Mouse (Mus musculus): Measurements from ENCODE around the gene Haus6.

GRCm38 (mm10) chr4:86537972-86538371 is 73.9 kb downstream of the Haus6 start:
- TF ChIP-seq CTCF (IDR thresholded peaks at IDR 0.05; ENCODE audit: extremely low read depth, insufficient read depth, low read length) (peak; percentile 48), POLR2A (IDR thresholded peaks at IDR 0.05; ENCODE audit: extremely low read depth, insufficient read depth, low read length) (no peak)
